16 mouse cellular contexts compared by ENCODE assay signal in the genomic region with DNA sequence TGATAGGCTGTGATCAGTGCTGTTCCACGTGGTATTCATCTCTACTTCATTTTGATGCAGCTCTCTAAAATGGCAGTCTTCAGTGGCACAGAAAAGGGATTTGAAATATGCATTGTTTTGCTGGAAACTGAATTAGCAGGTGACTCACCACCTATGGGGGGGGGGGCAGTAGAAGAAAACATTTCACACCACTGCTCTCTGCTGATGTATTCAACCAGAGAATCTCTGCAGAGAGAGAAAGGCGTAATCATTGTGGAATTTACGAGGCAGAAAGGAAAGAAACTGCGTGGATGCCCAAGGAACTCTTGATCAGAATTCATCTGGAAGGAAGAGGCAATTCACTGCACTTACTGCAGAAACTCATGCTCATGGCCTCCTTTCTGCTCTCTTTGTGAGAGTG.
"Had no signal": no experiment of that assay in that cellular context is flagged by ENCODE, and none has a peak within 500 bp of the region (broad histone marks: within the 10 kb centered on the region; RNA-seq: fewer than 3 reads in every experiment).

No protein-coding gene starts in this region.

- ATAC-seq: midbrain, embryonic 16.5 days had no signal

- H3K27me3 ChIP-seq: midbrain, embryonic 12.5 days; neural tube, embryonic 13.5 days; neural tube, embryonic 15.5 days had no signal

- DNase-seq: lung, adult 18-20 months; lung, embryonic 14.5 days; lung, postnatal 10 days; lung, postnatal 4 days; midbrain, embryonic 14.5 days; right cerebral cortex, adult 18-20 months; right cerebral cortex, postnatal 25 days; right cerebral cortex, postnatal 4 days; spleen, adult 18-20 months; thymus, adult 18-20 months; thymus, postnatal 14 days; thymus, postnatal 36 days had no signal
